Mouse (Mus musculus): ENCODE data around the gene Man2b2.

Man2b2 gene

GRCm38 (mm10) chr5:36829913-36830879, at the start of gene Man2b2:
Gene Man2b2, minus strand, starts transcription at chr5:36830653.
- DNase-seq = peak; percentile 87 to 93

- no peak for DNase-seq
Measured at GRCm38 (mm10) chr5:36878801-36879200, 48.3 kb upstream of the Man2b2 start.

GRCm38 (mm10) chr5:36877641-36878040, 47.2 kb upstream of the Man2b2 start:
- DNase-seq = no peak

- no peak for DNase-seq
Measured at GRCm38 (mm10) chr5:36876777-36877396, 46.4 kb upstream of the Man2b2 start.

- DNase-seq = no peak
Measured at GRCm38 (mm10) chr5:36875956-36876355, 45.5 kb upstream of the Man2b2 start.

- no peak for DNase-seq
Measured at GRCm38 (mm10) chr5:36870916-36871315, 40.5 kb upstream of the Man2b2 start.

- DNase-seq = no peak
Measured at GRCm38 (mm10) chr5:36869578-36870236, 39.3 kb upstream of the Man2b2 start.

GRCm38 (mm10) chr5:36869186-36869577, 38.7 kb upstream of the Man2b2 start:
- DNase-seq = no peak

- no peak for DNase-seq
Measured at GRCm38 (mm10) chr5:36868266-36869090, 38.0 kb upstream of the Man2b2 start, which contains the start of gene Ppp2r2c. Gene Ppp2r2c, plus strand, starts transcription at chr5:36868513.

- no peak for DNase-seq
Measured at GRCm38 (mm10) chr5:36867561-36867960, 37.1 kb upstream of the Man2b2 start.

- DNase-seq = no peak
Measured at GRCm38 (mm10) chr5:36866701-36867250, 36.3 kb upstream of the Man2b2 start.

- DNase-seq = no peak
Measured at GRCm38 (mm10) chr5:36861084-36861483, 30.6 kb upstream of the Man2b2 start.

- no peak for DNase-seq
Measured at GRCm38 (mm10) chr5:36857546-36857945, 27.1 kb upstream of the Man2b2 start.

GRCm38 (mm10) chr5:36856529-36856928, 26.1 kb upstream of the Man2b2 start:
- no peak for DNase-seq

- no peak for DNase-seq
Measured at GRCm38 (mm10) chr5:36855180-36855579, 24.7 kb upstream of the Man2b2 start.

GRCm38 (mm10) chr5:36851572-36851971, 21.1 kb upstream of the Man2b2 start:
- no peak for DNase-seq

- DNase-seq = no peak
Measured at GRCm38 (mm10) chr5:36844490-36844889, 14.0 kb upstream of the Man2b2 start.

- DNase-seq = no peak
Measured at GRCm38 (mm10) chr5:36841701-36842100, 11.2 kb upstream of the Man2b2 start.

- no peak for DNase-seq
Measured at GRCm38 (mm10) chr5:36840092-36840491, 9.6 kb upstream of the Man2b2 start.

- DNase-seq = no peak
Measured at GRCm38 (mm10) chr5:36839602-36840001, 9.1 kb upstream of the Man2b2 start.

GRCm38 (mm10) chr5:36839032-36839431, 8.6 kb upstream of the Man2b2 start:
- DNase-seq = no peak

- peak; percentile 40 to 53 for DNase-seq
Measured at GRCm38 (mm10) chr5:36835933-36836332, 5.5 kb upstream of the Man2b2 start.
